Mouse (Mus musculus) forebrain, embryonic 12.5 days (tissue): ENCODE results near the gene Aimp2. TPM values are rescaled to one million over a fixed set of nuclear protein-coding genes. Genes with fewer than 3 reads are reported as not detected.

Experiments
- ATAC-seq: fragments of 200-750 bp; cut with Nextera tagmentation; 2 replicates; pipeline ENCODE4 v1.8.0; 2017; ENCODE audit warnings: moderate TSS enrichment; ENCODE audit not compliant: low FRiP score
- H3K27ac ChIP-seq: fragments of 300-500 bp; sonication (generic); 2 replicates; pipeline ENCODE4 v1.5.1; 2016; ENCODE audit warnings: mild to moderate bottlenecking
- H3K27me3 ChIP-seq: fragments of 300-500 bp; sonication (generic); 2 replicates; pipeline ENCODE4 v1.6.1; 2016; ENCODE audit warnings: mild to moderate bottlenecking
- H3K36me3 ChIP-seq: fragments of 300-500 bp; sonication (generic); replicated peaks from 2 replicates; pipeline ENCODE4 v1.6.1; 2016; ENCODE audit warnings: mild to moderate bottlenecking
- H3K4me1 ChIP-seq: fragments of 300-500 bp; sonication (generic); 2 replicates; pipeline ENCODE4 v1.6.1; 2016
- H3K4me2 ChIP-seq: fragments of 300-500 bp; sonication (generic); 2 replicates; pipeline ENCODE4 v1.6.1; 2016; ENCODE audit warnings: mild to moderate bottlenecking, moderate library complexity
- H3K4me3 ChIP-seq: fragments of 300-500 bp; sonication (generic); replicated peaks from 2 replicates; pipeline ENCODE4 v1.5.1; 2016; ENCODE audit warnings: mild to moderate bottlenecking
- H3K9ac ChIP-seq: fragments of 300-500 bp; sonication (generic); 2 replicates; pipeline ENCODE4 v1.6.1; 2016; ENCODE audit warnings: mild to moderate bottlenecking
- H3K9me3 ChIP-seq: fragments of 300-500 bp; sonication (generic); 2 replicates; pipeline ENCODE4 v1.6.1; 2016
- whole genome bisulfite sequencing: fragments of 180-500 bp; shearing (Covaris S2); methylation state at CpG from one replicate; pipeline ENCODE4 v1.1.7; 2016; 5-methylcytosine and 5-hydroxymethylcytosine counted together
- polyA plus RNA-seq: library from polyadenylated mRNA; unstranded; fragments of >200 nt; fragmentation: Nextera tagmentation; extraction: Ambion mirVana; gene quantifications from 2 replicates; pipeline ENCODE4 v1.2.1, GENCODE M21; 2016

Gene Aimp2
- polyA plus RNA-seq, 1 experiment from 2014 or later: 88.6 TPM

- no peaks in the 10 kb centered on the region for H3K4me1 ChIP-seq
- no peaks in the 10 kb centered on the region for H3K27me3 ChIP-seq
- no peak for ATAC-seq
- H3K36me3 ChIP-seq: peaks cover 64% of the 10 kb centered on the region
- no peak overlapping the region for H3K9ac ChIP-seq
- no peak overlapping the region for H3K4me2 ChIP-seq
- H3K27ac ChIP-seq: no peak overlapping the region
- WGBS: 76% methylated on average over 9 of the region's 9 CpGs
- H3K9me3 ChIP-seq: no peaks in the 10 kb centered on the region
- H3K4me3 ChIP-seq: no peak overlapping the region
These were observed 17.3 kb downstream of the Aimp2 start for GRCm38 (mm10) chr5:143892255-143892886.

GRCm38 (mm10) chr5:143890741-143891140 is 18.9 kb downstream of the Aimp2 start:
- no peak for ATAC-seq
- Histone ChIP-seq H3K9ac (no peak overlapping the region), H3K4me1 (no peaks in the 10 kb centered on the region), H3K4me2 (no peak overlapping the region), H3K9me3 (peaks cover 4% of the 10 kb centered on the region; the same call in 1 of the 2 replicates), H3K36me3 (peaks cover 64% of the 10 kb centered on the region), H3K27me3 (no peaks in the 10 kb centered on the region), H3K27ac (no peak overlapping the region), H3K4me3 (no peak overlapping the region)
- 93% methylated on average over 6 of the region's 6 CpGs for WGBS

- ATAC-seq: no peak
- H3K27me3 ChIP-seq: no peaks in the 10 kb centered on the region
- peaks cover 5% of the 10 kb centered on the region; the same call in 1 of the 2 replicates for H3K9me3 ChIP-seq
- no peak overlapping the region for H3K4me3 ChIP-seq
- WGBS: 95% methylated on average over 3 of the region's 3 CpGs
- H3K9ac ChIP-seq: no peak overlapping the region
- H3K27ac ChIP-seq: no peak overlapping the region
- H3K4me2 ChIP-seq: no peak overlapping the region
- no peaks in the 10 kb centered on the region for H3K4me1 ChIP-seq
- H3K36me3 ChIP-seq: peaks cover 92% of the 10 kb centered on the region
These were observed 24.4 kb downstream of the Aimp2 start for GRCm38 (mm10) chr5:143885274-143885673.

- Histone ChIP-seq H3K36me3 (peaks cover 68% of the 10 kb centered on the region), H3K9ac (no peak overlapping the region), H3K4me2 (no peak overlapping the region), H3K27ac (no peak overlapping the region), H3K4me3 (no peak overlapping the region), H3K4me1 (no peaks in the 10 kb centered on the region), H3K27me3 (no peaks in the 10 kb centered on the region), H3K9me3 (no peaks in the 10 kb centered on the region)
- WGBS: 70% methylated on average over 4 of the region's 4 CpGs
- ATAC-seq: no peak
These were observed 35.1 kb downstream of the Aimp2 start for GRCm38 (mm10) chr5:143874571-143874970.

GRCm38 (mm10) chr5:143871547-143872169 is 38.0 kb downstream of the Aimp2 start:
- no peaks in the 10 kb centered on the region for H3K9me3 ChIP-seq
- WGBS: 90% methylated on average over 11 of the region's 11 CpGs
- no peak overlapping the region for H3K4me2 ChIP-seq
- H3K36me3 ChIP-seq: peaks cover 48% of the 10 kb centered on the region
- no peaks in the 10 kb centered on the region for H3K4me1 ChIP-seq
- no peak overlapping the region for H3K4me3 ChIP-seq
- H3K27ac ChIP-seq: no peak overlapping the region
- H3K27me3 ChIP-seq: no peaks in the 10 kb centered on the region
- no peak overlapping the region for H3K9ac ChIP-seq
- no peak for ATAC-seq

Other genes starting within 250 kb of the Aimp2 start
- 33.0 and 34.5 TPM in 2 replicates for gene Usp42, start 177.6 kb downstream of the Aimp2 start, polyA plus RNA-seq
- 44.7 and 46.2 TPM in 2 replicates for gene Eif2ak1, start 92.1 kb downstream of the Aimp2 start, polyA plus RNA-seq
- gene Ankrd61, start 12.2 kb downstream of the Aimp2 start, polyA plus RNA-seq: 0.46 and 0.66 TPM in 2 replicates
- gene Pms2, start 117 bp upstream of the Aimp2 start, polyA plus RNA-seq: 35.2 and 38.5 TPM in 2 replicates
- gene Gm42421, start 18.3 kb upstream of the Aimp2 start, polyA plus RNA-seq: 0.87 and 1.9 TPM in 2 replicates
- gene Rsph10b, start 23.2 kb upstream of the Aimp2 start, polyA plus RNA-seq: 2.2 and 3.4 TPM in 2 replicates
- gene Ccz1, start 105.0 kb upstream of the Aimp2 start, polyA plus RNA-seq: 110 and 113 TPM in 2 replicates
- gene Ocm, start 116.8 kb upstream of the Aimp2 start, polyA plus RNA-seq: not detected in 2 replicates
- gene Lmtk2, start 190.6 kb upstream of the Aimp2 start, polyA plus RNA-seq: 9.5 and 10.3 TPM in 2 replicates